Mouse (Mus musculus): ENCODE data around the gene Arhgdib.

DNA sequence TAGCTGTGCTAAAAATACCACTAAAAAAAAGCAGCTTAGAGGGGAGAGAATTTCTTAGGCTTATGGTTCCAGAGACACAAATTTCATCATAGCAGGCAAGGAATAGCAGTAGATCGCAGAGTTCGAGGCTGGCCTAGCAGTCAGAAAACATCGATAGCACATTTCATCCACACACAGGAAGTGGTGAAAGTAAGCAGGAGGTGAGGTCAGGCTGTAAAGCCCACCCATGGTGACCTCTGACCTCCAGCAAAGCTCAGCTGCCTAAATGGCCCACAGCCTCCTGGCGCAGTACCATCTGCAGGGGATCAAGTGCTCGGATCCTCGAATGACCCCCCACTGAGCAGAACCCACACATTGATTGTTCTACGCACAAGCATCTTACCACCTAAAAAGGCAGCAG lies 41.5 kb upstream of the Arhgdib start:
- TF ChIP-seq POLR2A (IDR thresholded peaks at IDR 0.05; ENCODE audit: borderline replicate concordance, low read depth, low read length) (no peak), CTCF (IDR thresholded peaks at IDR 0.05; ENCODE audit: low read depth, low read length) (no peak)

Measured in bone marrow macrophage, adult 2 months (primary cell).